Mouse (Mus musculus) thymus, adult 2 months (tissue): Measurements from ENCODE around the gene Rnf34.

Experiments used
- CTCF ChIP-seq: fragments of 200-500 bp; IDR thresholded peaks from 2 replicates; pipeline ENCODE4 v1.5.1; 2012; ENCODE audit warnings: mild to moderate bottlenecking, control low read depth, low read length, moderate library complexity, borderline replicate concordance; ENCODE audit not compliant: control insufficient read depth, poor library complexity, insufficient read depth; ENCODE audit errors: extremely low read depth
- POLR2A ChIP-seq: fragments of 200-500 bp; IDR thresholded peaks from 2 replicates; pipeline ENCODE4 v1.6.1; 2012; ENCODE audit warnings: mild to moderate bottlenecking, low read length, control low read depth, moderate library complexity; ENCODE audit not compliant: control insufficient read depth, poor library complexity, insufficient read depth; ENCODE audit errors: extremely low read depth

- TF ChIP-seq CTCF, result no peak
- no peak for TF ChIP-seq POLR2A
These were observed 6.0 kb upstream of the Rnf34 start for GRCm38 (mm10) chr5:122843799-122844198.
